Mouse (Mus musculus) layer of hippocampus, adult 2 months (tissue): ENCODE data around the gene Slc46a3. TPM values are rescaled to one million over a fixed set of nuclear protein-coding genes. Genes with fewer than 3 reads are reported as not detected.

Experiments used
- DNase-seq, 2 experiments: peaks; one replicate each; pipeline ENCODE4 v3.0.0; 2022; ENCODE audit warnings: low spot score in 2 of 2
- H3K27ac ChIP-seq: fragments of 200-600 bp; 2 replicates; pipeline ENCODE4 v1.8.1; 2022
- H3K4me3 ChIP-seq: fragments of 200-600 bp; 2 replicates; pipeline ENCODE4 v1.8.1; 2022; ENCODE audit warnings: mild to moderate bottlenecking
- CTCF ChIP-seq: fragments of 200-600 bp; conservative IDR thresholded peaks from 2 replicates; pipeline ENCODE4 v1.8.1; 2022; ENCODE audit warnings: antibody characterized with exemption, mild to moderate bottlenecking, moderate library complexity
- total RNA-seq, 2 experiments: library from RNA; stranded (reverse); gene quantifications; 2 replicates each; pipeline ENCODE4 v1.2.3; 2021

Slc46a3 gene
- total RNA-seq, 2 experiments from 2014 or later: 7.7 to 8.0 TPM

- H3K27ac ChIP-seq: no peak overlapping the region
Observed at GRCm38 (mm10) chr5:147888313-147889297, 6.0 kb downstream of the Slc46a3 start.

GRCm38 (mm10) chr5:147883581-147883980 lies 11.0 kb downstream of the Slc46a3 start:
- DNase-seq: no peak

More at GRCm38 (mm10) chr5:147888313-147889297, 6.0 kb downstream of the Slc46a3 start:
- DNase-seq: no peak
- TF ChIP-seq CTCF: no peak
- no peak overlapping the region for H3K4me3 ChIP-seq

GRCm38 (mm10) chr5:147879971-147880682 lies 14.5 kb downstream of the Slc46a3 start:
- no peak overlapping the region for H3K4me3 ChIP-seq
- no peak for DNase-seq
- no peak for TF ChIP-seq CTCF
- no peak overlapping the region for H3K27ac ChIP-seq

More at GRCm38 (mm10) chr5:147883581-147883980, 11.0 kb downstream of the Slc46a3 start:
- no peak overlapping the region for H3K4me3 ChIP-seq
- TF ChIP-seq CTCF: no peak
- no peak overlapping the region for H3K27ac ChIP-seq

DNA sequence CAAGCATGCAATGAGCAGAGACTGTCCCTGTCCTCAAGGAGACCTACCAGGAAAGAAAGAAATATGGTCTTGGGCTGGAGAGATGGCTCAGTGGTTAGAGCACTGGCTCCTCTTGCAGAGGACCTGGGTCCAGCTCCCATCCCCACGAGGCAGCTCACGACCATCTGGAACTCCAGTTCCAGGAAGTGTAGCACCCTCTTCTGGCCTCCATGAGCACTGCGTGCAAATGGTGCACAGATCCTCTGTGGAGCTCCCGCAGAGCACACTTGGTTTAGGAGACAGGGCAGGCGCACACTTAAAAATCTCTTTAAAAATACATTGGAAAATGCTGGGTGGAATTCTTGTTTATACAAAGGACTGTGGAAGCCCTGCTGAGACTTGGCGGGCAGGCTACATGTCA lies 17.1 kb downstream of the Slc46a3 start:
- peak; percentile 71 for TF ChIP-seq CTCF
- no peak for DNase-seq
- no peak overlapping the region for H3K4me3 ChIP-seq
- no peak overlapping the region for H3K27ac ChIP-seq

DNA sequence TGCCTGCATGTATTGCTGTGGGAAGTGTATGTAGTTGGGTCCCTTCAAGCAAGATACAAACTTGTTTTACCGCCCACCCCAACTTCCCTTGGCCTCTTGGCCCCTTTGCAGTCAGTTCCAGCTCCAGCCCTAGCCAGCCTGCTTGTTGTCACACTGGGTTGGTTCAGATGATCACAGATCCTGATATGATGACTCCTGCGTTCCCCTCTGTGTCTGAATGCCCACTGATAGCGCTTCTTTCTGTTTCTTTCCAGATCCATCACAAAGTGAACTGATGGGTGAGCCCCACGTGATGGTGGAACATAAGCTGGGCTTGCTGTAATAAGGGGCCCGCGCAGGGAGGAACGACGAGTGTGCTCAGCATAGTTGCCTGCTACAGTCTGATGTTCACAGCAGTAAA lies 19.4 kb downstream of the Slc46a3 start:
- Histone ChIP-seq H3K4me3 (no peak overlapping the region), H3K27ac (no peak overlapping the region)
- DNase-seq: no peak
- TF ChIP-seq CTCF: no peak

DNA sequence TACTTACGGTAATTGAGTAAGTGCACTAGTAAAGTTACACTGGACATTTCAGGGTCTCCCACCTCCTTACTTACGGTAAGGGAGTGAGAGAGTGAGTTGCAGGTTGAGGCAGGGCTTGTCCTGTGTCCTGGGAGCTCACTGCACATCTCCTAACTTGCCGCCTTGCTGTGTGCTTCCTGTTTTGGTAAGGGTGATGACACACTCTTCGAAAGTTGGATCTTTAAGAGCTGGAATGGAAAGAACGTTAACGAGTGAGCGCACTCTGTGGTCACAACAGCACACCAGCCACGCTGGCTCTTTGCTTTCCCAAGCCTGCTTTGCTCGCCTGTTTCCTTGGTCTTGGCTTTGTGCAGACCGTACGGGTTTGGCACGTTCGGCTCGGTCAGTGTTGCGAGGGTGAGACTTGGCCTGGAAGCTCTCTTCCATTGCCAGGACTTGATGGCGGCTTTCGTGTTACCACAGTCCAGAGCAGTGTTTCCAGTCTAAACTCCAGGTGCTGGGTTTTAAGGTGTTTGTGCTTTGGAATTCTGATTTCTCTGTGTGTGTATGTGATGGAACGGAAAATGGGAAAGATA lies 20.0 kb downstream of the Slc46a3 start:
- no peak overlapping the region for H3K4me3 ChIP-seq
- no peak overlapping the region for H3K27ac ChIP-seq
- no peak for DNase-seq
- no peak for TF ChIP-seq CTCF

DNA sequence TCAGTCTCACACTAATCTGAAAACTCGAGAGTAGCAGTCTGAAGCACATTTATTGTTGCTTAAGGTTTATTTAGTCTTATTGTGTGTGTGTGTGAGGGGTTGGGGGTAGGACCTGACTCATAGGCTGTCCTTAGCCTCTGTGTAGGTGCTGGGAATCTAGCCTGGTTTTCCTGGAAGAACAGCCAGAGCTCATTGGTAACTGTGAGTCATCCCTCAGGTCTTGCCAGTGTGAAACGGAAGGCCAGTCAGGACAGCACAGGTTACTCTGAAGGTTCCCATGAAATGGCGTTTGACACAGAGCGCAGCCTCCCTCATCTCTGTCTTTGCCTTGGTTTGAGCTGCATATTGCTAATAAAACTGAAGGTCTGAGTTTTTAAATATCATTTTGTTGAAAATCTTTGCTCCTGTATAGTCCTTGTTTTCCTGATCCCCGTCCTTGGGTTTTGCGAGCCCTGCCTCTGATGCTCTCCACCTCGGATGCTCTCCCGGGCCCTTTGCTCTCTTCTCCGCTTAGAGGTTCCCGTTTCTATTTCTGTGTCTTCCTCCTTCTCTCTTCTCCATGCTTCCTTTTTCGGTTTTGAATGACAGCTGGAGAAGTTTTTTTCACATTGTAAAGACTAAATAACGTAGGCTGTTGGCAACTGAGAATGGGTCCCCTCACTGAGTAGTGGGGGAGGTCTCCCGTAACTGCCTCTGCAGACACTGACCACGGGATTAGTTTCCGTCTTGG lies 23.4 kb downstream of the Slc46a3 start:
- Histone ChIP-seq H3K27ac (no peak overlapping the region), H3K4me3 (no peak overlapping the region)
- TF ChIP-seq CTCF: no peak
- DNase-seq: no peak

- DNase-seq: no peak
- Histone ChIP-seq H3K4me3 (no peak overlapping the region), H3K27ac (no peak overlapping the region)
- no peak for TF ChIP-seq CTCF
Observed at GRCm38 (mm10) chr5:147870296-147870695, 24.3 kb downstream of the Slc46a3 start.

GRCm38 (mm10) chr5:147869568-147869967 lies 25.0 kb downstream of the Slc46a3 start:
- no peak; the same call in 1 of the 2 replicates for TF ChIP-seq CTCF
- DNase-seq: no peak
- no peak overlapping the region for H3K4me3 ChIP-seq
- no peak overlapping the region for H3K27ac ChIP-seq

- Histone ChIP-seq H3K4me3 (no peak overlapping the region), H3K27ac (no peak overlapping the region)
- TF ChIP-seq CTCF: peak; percentile 61
- DNase-seq: no peak
Observed at GRCm38 (mm10) chr5:147868674-147869073, 25.9 kb downstream of the Slc46a3 start.

GRCm38 (mm10) chr5:147860449-147861261 lies 34.0 kb downstream of the Slc46a3 start, which contains the start of gene Pomp:
TSS of gene Pomp (plus strand) at chr5:147860461.
- peak; percentile 90 to 93 for DNase-seq
- TF ChIP-seq CTCF: no peak
- peak within 1 kb of the TSS; percentile 96 for H3K27ac ChIP-seq

More at GRCm38 (mm10) chr5:147860449-147861261, 34.0 kb downstream of the Slc46a3 start, which contains the start of gene Pomp:
- H3K4me3 ChIP-seq: peak within 1 kb of the TSS; percentile 94
